Mouse (Mus musculus): Measurements from ENCODE around the gene Ddn.

Gene Ddn

GRCm38 (mm10) chr15:98775533-98775932 is 33.8 kb downstream of the Ddn start:
- no peak for DNase-seq (ENCODE audit: low read depth, low spot score)

- no peak for DNase-seq (ENCODE audit: low read depth, low spot score)
Measured at GRCm38 (mm10) chr15:98774096-98774495, 35.2 kb downstream of the Ddn start.

- peak; percentile 83 for DNase-seq (ENCODE audit: low read depth, low spot score)
Measured at GRCm38 (mm10) chr15:98772511-98773211, 36.6 kb downstream of the Ddn start.

- DNase-seq (ENCODE audit: low read depth, low spot score), result peak; percentile 29
Measured at GRCm38 (mm10) chr15:98771813-98772425, 37.4 kb downstream of the Ddn start.

- DNase-seq (ENCODE audit: low read depth, low spot score), result no peak
Measured at GRCm38 (mm10) chr15:98768259-98768658, 41.0 kb downstream of the Ddn start.

GRCm38 (mm10) chr15:98765929-98766328 is 43.4 kb downstream of the Ddn start:
- no peak for DNase-seq (ENCODE audit: low read depth, low spot score)

- peak; percentile 98 for DNase-seq (ENCODE audit: low read depth, low spot score)
Measured at GRCm38 (mm10) chr15:98762670-98763529, 46.4 kb downstream of the Ddn start, which contains the start of gene Arf3. Arf3 (minus strand) TSS chr15:98763214.

- DNase-seq (ENCODE audit: low read depth, low spot score), result peak; percentile 76
Measured at GRCm38 (mm10) chr15:98762201-98762621, 47.1 kb downstream of the Ddn start.

GRCm38 (mm10) chr15:98754125-98754524 is 55.2 kb downstream of the Ddn start:
- DNase-seq (ENCODE audit: low read depth, low spot score), result no peak

Measured in CD4-positive helper T cell, adult 2 months (primary cell).